ENCODE assay signal across 24 mouse cellular contexts in the genomic region with DNA sequence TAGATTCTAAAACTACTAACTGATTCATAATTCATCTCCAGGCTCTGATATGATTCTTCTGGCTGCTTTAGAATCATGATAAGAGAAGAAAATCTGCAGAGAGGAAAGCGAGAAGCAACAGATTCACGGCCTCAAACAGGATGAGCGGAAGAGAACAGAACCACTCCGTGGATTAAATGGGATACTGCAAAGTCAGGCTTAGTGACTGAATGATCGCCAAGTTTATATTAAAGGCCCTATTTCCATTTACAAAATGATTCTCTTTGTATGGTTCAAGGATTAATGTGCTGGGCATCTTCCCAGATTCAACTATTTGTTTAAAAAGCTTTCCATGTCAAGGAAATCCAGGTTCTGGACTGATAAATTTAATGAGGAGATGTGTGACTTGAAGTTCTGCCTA.
A peak's percentile ranks its signal among the peaks of the same experiment; 100 is the strongest.
DNase-seq lines count a peak whose midpoint lies in the region; ATAC-seq and TF ChIP-seq lines count a peak whose summit lies in the region.
"Had no signal": no experiment of that assay in that cellular context is flagged by ENCODE, and none has a peak within 500 bp of the region (broad histone marks: within the 10 kb centered on the region; RNA-seq: fewer than 3 reads in every experiment).

No protein-coding gene starts in this region.

- TF ChIP-seq POLR2A in lung, adult 2 months (IDR thresholded peaks at IDR 0.05; ENCODE audit: borderline replicate concordance, extremely low read depth, low read depth, low read length) = no peak

- 82% methylated on average over 5 of the region's 5 CpGs for WGBS in embryonic facial prominence, embryonic 14.5 days
- 96% methylated on average over 5 of the region's 5 CpGs for WGBS in embryonic facial prominence, embryonic 10.5 days
- 66% methylated on average over 5 of the region's 5 CpGs for WGBS in lung, embryonic 14.5 days
- 58% methylated on average over 5 of the region's 5 CpGs for WGBS in lung, adult 2 months
- WGBS in stomach, postnatal 0 days = 38% methylated on average over 5 of the region's 5 CpGs

- no peak for TF ChIP-seq EP300 in stomach, postnatal 0 days (optimal IDR thresholded peaks at IDR 0.05)

- no peaks in the 10 kb centered on the region for H3K4me1 ChIP-seq in embryonic facial prominence, embryonic 14.5 days (ENCODE audit: control insufficient read depth, insufficient read depth, low read length)
- no peaks in the 10 kb centered on the region for H3K4me1 ChIP-seq in embryonic facial prominence, embryonic 10.5 days
- H3K4me1 ChIP-seq in lung, embryonic 14.5 days (ENCODE audit: insufficient read depth) = no peaks in the 10 kb centered on the region
- no peaks in the 10 kb centered on the region for H3K4me1 ChIP-seq in lung, adult 2 months (ENCODE audit: control insufficient read depth, insufficient read depth, low read length)
- H3K4me1 ChIP-seq in stomach, postnatal 0 days (replicated peaks; ENCODE audit: control insufficient read depth, insufficient read depth) = no peaks in the 10 kb centered on the region
- H3K4me1 ChIP-seq: embryonic facial prominence, embryonic 13.5 days; forebrain, embryonic 13.5 days; heart, embryonic 12.5 days; heart, embryonic 15.5 days; hindbrain, embryonic 10.5 days; hindbrain, embryonic 13.5 days; intestine, embryonic 15.5 days had no signal

- no peak overlapping the region for H3K27ac ChIP-seq in embryonic facial prominence, embryonic 14.5 days (replicated peaks; ENCODE audit: low read depth, low read length)
- H3K27ac ChIP-seq in embryonic facial prominence, embryonic 10.5 days (replicated peaks) = no peak overlapping the region
- H3K27ac ChIP-seq in lung, embryonic 14.5 days (ENCODE audit: low read depth) = 0 out of 2 replicates have a peak overlapping the region, but pooled peaks have one; percentile 33
- no peak overlapping the region for H3K27ac ChIP-seq in stomach, postnatal 0 days (replicated peaks)
- H3K27ac ChIP-seq: embryonic facial prominence, embryonic 13.5 days; forebrain, embryonic 13.5 days; heart, embryonic 15.5 days; hindbrain, embryonic 10.5 days; hindbrain, embryonic 13.5 days; intestine, embryonic 15.5 days had no signal

- no peak for TF ChIP-seq CTCF in lung, embryonic 14.5 days (IDR thresholded peaks at IDR 0.05; ENCODE audit: low read depth)
- no peak for TF ChIP-seq CTCF in lung, adult 2 months (IDR thresholded peaks at IDR 0.05; ENCODE audit: insufficient read depth, low read length)
- TF ChIP-seq CTCF in stomach, postnatal 0 days (IDR thresholded peaks at IDR 0.05; ENCODE audit: low read depth) = peak; percentile 33

- H3K9ac ChIP-seq in embryonic facial prominence, embryonic 14.5 days (ENCODE audit: low read depth, low read length) = no peak overlapping the region
- no peak overlapping the region for H3K9ac ChIP-seq in lung, embryonic 14.5 days
- no peak overlapping the region for H3K9ac ChIP-seq in stomach, postnatal 0 days (ENCODE audit: low read length)
- H3K9ac ChIP-seq: embryonic facial prominence, embryonic 13.5 days; forebrain, embryonic 13.5 days; heart, embryonic 12.5 days; heart, embryonic 15.5 days; hindbrain, embryonic 13.5 days; intestine, embryonic 15.5 days had no signal

- no peaks in the 10 kb centered on the region for H3K27me3 ChIP-seq in embryonic facial prominence, embryonic 14.5 days (replicated peaks; ENCODE audit: control insufficient read depth, insufficient read depth, low read length)
- no peaks in the 10 kb centered on the region for H3K27me3 ChIP-seq in embryonic facial prominence, embryonic 10.5 days (replicated peaks; ENCODE audit: low read depth, poor library complexity, severe bottlenecking)
- H3K27me3 ChIP-seq in lung, embryonic 14.5 days (ENCODE audit: insufficient read depth, low read length) = no peaks in the 10 kb centered on the region
- H3K27me3 ChIP-seq in stomach, postnatal 0 days (ENCODE audit: control insufficient read depth, insufficient read depth, low read length) = no peaks in the 10 kb centered on the region
- H3K27me3 ChIP-seq: embryonic facial prominence, embryonic 13.5 days; forebrain, embryonic 13.5 days; heart, embryonic 12.5 days; heart, embryonic 15.5 days; hindbrain, embryonic 13.5 days; intestine, embryonic 15.5 days had no signal

- H3K4me2 ChIP-seq in embryonic facial prominence, embryonic 14.5 days (ENCODE audit: low read depth, low read length) = no peak overlapping the region
- H3K4me2 ChIP-seq in lung, embryonic 14.5 days = no peak overlapping the region
- H3K4me2 ChIP-seq in stomach, postnatal 0 days (replicated peaks; ENCODE audit: low read depth) = no peak overlapping the region
- H3K4me2 ChIP-seq: embryonic facial prominence, embryonic 13.5 days; forebrain, embryonic 13.5 days; heart, embryonic 12.5 days; heart, embryonic 15.5 days; hindbrain, embryonic 13.5 days; intestine, embryonic 15.5 days had no signal

- ATAC-seq in embryonic facial prominence, embryonic 14.5 days (ENCODE audit: low read depth) = no peak
- ATAC-seq in lung, embryonic 14.5 days (ENCODE audit: insufficient read depth) = no peak
- peak; percentile 53; the same call in 1 of the 2 replicates for ATAC-seq in stomach, postnatal 0 days (ENCODE audit: low FRiP score, low TSS enrichment)
- ATAC-seq: forebrain, embryonic 13.5 days; hindbrain, embryonic 16.5 days; intestine, embryonic 15.5 days had no signal

- H3K9me3 ChIP-seq in embryonic facial prominence, embryonic 14.5 days (ENCODE audit: control insufficient read depth, low read length) = no peaks in the 10 kb centered on the region
- no peaks in the 10 kb centered on the region for H3K9me3 ChIP-seq in embryonic facial prominence, embryonic 10.5 days
- no peaks in the 10 kb centered on the region for H3K9me3 ChIP-seq in lung, embryonic 14.5 days (ENCODE audit: low read depth, low read length)
- H3K9me3 ChIP-seq in stomach, postnatal 0 days (ENCODE audit: control insufficient read depth, low read length) = no peaks in the 10 kb centered on the region
- H3K9me3 ChIP-seq: embryonic facial prominence, embryonic 13.5 days; forebrain, embryonic 13.5 days; heart, embryonic 12.5 days; heart, embryonic 15.5 days; hindbrain, embryonic 10.5 days; hindbrain, embryonic 13.5 days; intestine, embryonic 15.5 days had no signal

- DNase-seq in embryonic facial prominence, embryonic 14.5 days (ENCODE audit: low spot score) = peak; percentile 42
- DNase-seq in embryonic facial prominence, embryonic 10.5 days (ENCODE audit: low spot score) = no peak
- peak; percentile 58 for DNase-seq in lung, embryonic 14.5 days
- DNase-seq in lung, adult 2 months = no peak
- no peak for DNase-seq in stomach, postnatal 0 days (ENCODE audit: low spot score)
- DNase-seq in thymus, postnatal 4 days = no peak
- DNase-seq: adrenal gland, postnatal 10 days; adrenal gland, postnatal 36 days; cerebellum, adult 11 months; cerebellum, adult 2 months; cerebellum, adult 9-11 months; cerebellum, postnatal 25 days; gastrocnemius, postnatal 25 days; heart, adult 18-20 months; heart, postnatal 10 days; heart, postnatal 36 days had no signal

- H3K4me3 ChIP-seq in embryonic facial prominence, embryonic 14.5 days (ENCODE audit: low read depth, low read length) = no peak overlapping the region
- no peak overlapping the region for H3K4me3 ChIP-seq in embryonic facial prominence, embryonic 10.5 days
- no peak overlapping the region for H3K4me3 ChIP-seq in lung, embryonic 14.5 days (ENCODE audit: low read depth, low read length)
- no peak overlapping the region for H3K4me3 ChIP-seq in lung, adult 2 months (replicated peaks; ENCODE audit: extremely low read depth, low read depth, low read length)
- H3K4me3 ChIP-seq in stomach, postnatal 0 days (ENCODE audit: low read depth, low read length) = no peak overlapping the region
- H3K4me3 ChIP-seq: embryonic facial prominence, embryonic 13.5 days; forebrain, embryonic 13.5 days; heart, embryonic 12.5 days; heart, embryonic 15.5 days; hindbrain, embryonic 10.5 days; hindbrain, embryonic 13.5 days; intestine, embryonic 15.5 days had no signal

- no peaks in the 10 kb centered on the region for H3K36me3 ChIP-seq in embryonic facial prominence, embryonic 14.5 days (ENCODE audit: control insufficient read depth, insufficient read depth, low read length)
- no peaks in the 10 kb centered on the region for H3K36me3 ChIP-seq in embryonic facial prominence, embryonic 10.5 days (replicated peaks)
- no peaks in the 10 kb centered on the region for H3K36me3 ChIP-seq in lung, embryonic 14.5 days (ENCODE audit: insufficient read depth)
- H3K36me3 ChIP-seq in stomach, postnatal 0 days (ENCODE audit: control insufficient read depth, insufficient read depth, low read length) = no peaks in the 10 kb centered on the region
- H3K36me3 ChIP-seq: embryonic facial prominence, embryonic 13.5 days; heart, embryonic 12.5 days; heart, embryonic 15.5 days; hindbrain, embryonic 10.5 days; hindbrain, embryonic 13.5 days; intestine, embryonic 15.5 days had no signal

Comparison
In these comparisons a context has a peak if more than half of its experiments do, and no peak if none do; other contexts are left out.
1. DNase-seq: peak in embryonic facial prominence, embryonic 14.5 days (single experiment) and lung, embryonic 14.5 days (single experiment); none in embryonic facial prominence, embryonic 10.5 days (single experiment), lung, adult 2 months (single experiment), stomach, postnatal 0 days (single experiment) and thymus, postnatal 4 days (single experiment).